Mouse (Mus musculus): Measurements from ENCODE around the gene Ccl6. TPM values are rescaled to one million over a fixed set of nuclear protein-coding genes. Genes with fewer than 3 reads are reported as not detected.

The Ccl6 gene
- total and polyA plus RNA-seq, 2 experiments: 3.3 to 14.1 TPM

DNA sequence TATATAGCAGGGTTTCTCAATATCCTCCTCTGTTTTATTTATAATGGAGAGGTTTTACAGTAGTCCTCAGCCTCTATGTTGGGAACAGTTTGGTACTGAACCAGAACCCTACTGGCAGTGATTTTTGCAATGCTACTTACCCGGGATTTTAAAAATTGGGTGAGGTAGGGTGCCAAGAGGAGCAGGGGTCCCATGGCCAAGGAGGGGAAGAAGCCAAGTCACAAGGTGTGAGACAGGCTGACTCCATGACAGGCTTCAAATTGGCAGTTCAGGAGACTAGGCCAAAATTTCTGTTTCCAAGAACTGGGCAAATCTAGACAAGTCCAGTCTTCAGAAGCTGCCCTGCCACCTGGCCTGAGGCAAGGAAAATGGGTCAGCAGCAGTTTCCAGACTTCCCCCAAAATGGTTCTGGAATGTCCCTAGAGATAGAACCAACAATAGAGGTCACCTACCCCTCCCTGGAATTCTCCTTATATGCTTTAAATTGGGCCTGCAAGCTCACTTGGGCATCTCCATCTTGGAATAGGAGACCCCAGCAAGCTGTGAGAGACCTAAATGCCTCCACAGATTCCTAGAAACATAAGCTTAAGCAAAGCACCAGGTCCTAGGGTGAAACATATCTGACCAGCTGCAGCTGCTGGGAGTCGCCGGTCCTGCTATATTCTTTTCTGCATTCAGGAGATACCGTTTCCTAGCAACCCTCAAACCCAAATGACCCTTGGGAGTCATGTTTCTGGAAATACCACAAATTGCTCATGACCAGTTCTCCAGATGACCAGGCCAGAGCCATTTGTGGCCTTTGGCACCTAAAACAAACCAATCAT lies 10.0 kb downstream of the Ccl6 start:
- peaks cover 11% of the 10 kb centered on the region for H3K4me1 ChIP-seq (ENCODE audit: control insufficient read depth, insufficient read depth, low read length)
- no peaks in the 10 kb centered on the region for H3K27me3 ChIP-seq (ENCODE audit: control insufficient read depth, insufficient read depth, low read length)
- WGBS: 27% methylated on average over 4 of the region's 4 CpGs
- peak; percentile 95 for DNase-seq (ENCODE audit: extremely low read depth, low read depth, low spot score)
- TF ChIP-seq POLR2A (IDR thresholded peaks at IDR 0.05; ENCODE audit: extremely low read depth, insufficient read depth, low read length) (no peak), CTCF (IDR thresholded peaks at IDR 0.05; ENCODE audit: low read depth, low read length) (no peak)
- H3K4me3 ChIP-seq (ENCODE audit: insufficient read depth, low read depth, low read length): no peak overlapping the region
- H3K27ac ChIP-seq (replicated peaks; ENCODE audit: insufficient read depth, low read depth, low read length): no peak overlapping the region
- H3K9ac ChIP-seq (ENCODE audit: low read depth, low read length): no peak overlapping the region
- H3K36me3 ChIP-seq (ENCODE audit: control insufficient read depth, insufficient read depth, low read length): no peaks in the 10 kb centered on the region
- no peaks in the 10 kb centered on the region for H3K79me2 ChIP-seq (ENCODE audit: control insufficient read depth, insufficient read depth, low read length)

DNA sequence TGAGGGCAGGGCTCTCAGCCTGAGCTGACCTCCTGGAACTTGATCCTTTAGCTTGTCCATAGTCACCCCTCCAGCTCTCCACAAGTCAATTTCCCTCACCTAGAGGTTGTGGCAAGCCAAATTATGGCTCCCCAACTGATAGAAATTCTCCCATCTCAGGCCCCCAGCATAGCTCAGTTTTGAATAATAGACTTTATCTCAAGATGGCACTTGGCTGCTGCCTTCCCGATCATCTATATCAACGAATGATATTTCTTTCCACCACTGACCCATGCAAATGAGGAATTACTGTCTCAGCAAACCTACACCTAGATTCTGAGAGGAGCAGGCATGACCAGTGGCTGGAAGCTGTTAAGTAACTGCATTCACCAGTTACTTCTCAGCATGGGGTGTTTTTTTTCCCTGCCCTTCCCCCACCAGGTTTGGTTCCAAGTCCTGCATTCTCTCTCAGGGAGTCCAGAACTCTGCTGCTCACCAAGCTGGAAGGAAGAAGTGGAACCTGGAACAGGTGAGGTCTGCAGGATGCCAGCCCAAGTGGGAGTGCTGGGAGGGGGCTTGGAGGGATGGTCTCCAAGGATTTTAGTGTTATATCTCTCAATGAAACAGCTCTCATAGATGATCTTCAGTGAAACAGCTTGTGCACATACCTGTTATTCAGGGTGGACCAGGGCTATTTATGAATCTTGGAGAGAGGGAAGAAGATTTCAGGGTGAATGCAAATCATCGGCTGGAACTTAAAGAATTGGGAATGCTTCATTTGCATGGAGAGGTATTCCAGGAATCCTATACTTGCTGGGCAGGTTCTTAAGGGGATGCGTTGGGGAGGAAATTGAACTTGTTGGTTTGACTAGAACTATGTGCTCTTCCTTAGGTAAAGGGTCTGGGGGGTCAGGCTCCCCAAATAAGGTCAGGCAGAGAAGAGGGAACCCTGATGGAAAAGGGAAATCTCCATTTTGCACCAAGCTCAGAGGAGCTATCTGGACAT lies 11.0 kb downstream of the Ccl6 start:
- DNase-seq (ENCODE audit: extremely low read depth, low read depth, low spot score): no peak
- Histone ChIP-seq H3K9ac (ENCODE audit: low read depth, low read length) (no peak overlapping the region), H3K36me3 (ENCODE audit: control insufficient read depth, insufficient read depth, low read length) (no peaks in the 10 kb centered on the region), H3K27ac (replicated peaks; ENCODE audit: insufficient read depth, low read depth, low read length) (no peak overlapping the region), H3K27me3 (ENCODE audit: control insufficient read depth, insufficient read depth, low read length) (no peaks in the 10 kb centered on the region), H3K4me3 (ENCODE audit: insufficient read depth, low read depth, low read length) (no peak overlapping the region), H3K4me1 (ENCODE audit: control insufficient read depth, insufficient read depth, low read length) (peaks cover 11% of the 10 kb centered on the region), H3K79me2 (ENCODE audit: control insufficient read depth, insufficient read depth, low read length) (no peaks in the 10 kb centered on the region)
- 96% methylated on average over 4 of the region's 4 CpGs for WGBS
- TF ChIP-seq CTCF (IDR thresholded peaks at IDR 0.05; ENCODE audit: low read depth, low read length): no peak
- TF ChIP-seq POLR2A (IDR thresholded peaks at IDR 0.05; ENCODE audit: extremely low read depth, insufficient read depth, low read length): no peak

- Histone ChIP-seq H3K4me3 (ENCODE audit: insufficient read depth, low read depth, low read length) (no peak overlapping the region), H3K9ac (ENCODE audit: low read depth, low read length) (no peak overlapping the region), H3K27ac (replicated peaks; ENCODE audit: insufficient read depth, low read depth, low read length) (no peak overlapping the region), H3K79me2 (ENCODE audit: control insufficient read depth, insufficient read depth, low read length) (no peaks in the 10 kb centered on the region), H3K4me1 (ENCODE audit: control insufficient read depth, insufficient read depth, low read length) (peaks cover 11% of the 10 kb centered on the region), H3K36me3 (ENCODE audit: control insufficient read depth, insufficient read depth, low read length) (peaks cover 3% of the 10 kb centered on the region; the same call in 1 of the 2 replicates), H3K27me3 (ENCODE audit: control insufficient read depth, insufficient read depth, low read length) (no peaks in the 10 kb centered on the region)
- DNase-seq (ENCODE audit: extremely low read depth, low read depth, low spot score): no peak
- 94% methylated on average over 1 of the region's 1 CpGs for WGBS
- TF ChIP-seq CTCF (IDR thresholded peaks at IDR 0.05; ENCODE audit: low read depth, low read length) (no peak), POLR2A (IDR thresholded peaks at IDR 0.05; ENCODE audit: extremely low read depth, insufficient read depth, low read length) (no peak)
Measured at GRCm38 (mm10) chr11:83580699-83581232, 12.1 kb downstream of the Ccl6 start.

DNA sequence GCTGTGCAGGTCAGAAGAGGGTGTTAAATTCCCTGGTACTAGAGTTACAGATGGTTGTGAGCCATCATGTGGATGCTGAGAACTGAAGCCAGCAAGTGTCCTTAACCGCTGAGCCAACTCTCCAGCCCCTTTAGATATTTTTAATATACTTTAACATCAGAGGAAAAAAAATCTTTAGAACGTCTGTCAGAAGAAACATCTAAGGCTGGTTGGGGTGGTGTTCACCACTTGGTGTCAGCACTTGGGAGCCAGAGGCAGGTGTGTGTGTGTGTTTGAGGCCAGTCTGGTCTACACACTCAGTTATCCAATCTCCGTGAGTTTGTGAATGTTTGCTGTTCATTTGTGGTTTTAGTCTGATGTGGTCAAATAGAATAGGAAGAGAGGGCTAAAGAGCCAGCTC lies 13.9 kb downstream of the Ccl6 start:
- no peaks in the 10 kb centered on the region for H3K79me2 ChIP-seq (ENCODE audit: control insufficient read depth, insufficient read depth, low read length)
- H3K4me3 ChIP-seq (ENCODE audit: insufficient read depth, low read depth, low read length): no peak overlapping the region
- peaks cover 11% of the 10 kb centered on the region for H3K4me1 ChIP-seq (ENCODE audit: control insufficient read depth, insufficient read depth, low read length)
- H3K9ac ChIP-seq (ENCODE audit: low read depth, low read length): no peak overlapping the region
- H3K27ac ChIP-seq (replicated peaks; ENCODE audit: insufficient read depth, low read depth, low read length): no peak overlapping the region
- TF ChIP-seq CTCF (IDR thresholded peaks at IDR 0.05; ENCODE audit: low read depth, low read length) (no peak), POLR2A (IDR thresholded peaks at IDR 0.05; ENCODE audit: extremely low read depth, insufficient read depth, low read length) (no peak)
- no peaks in the 10 kb centered on the region for H3K27me3 ChIP-seq (ENCODE audit: control insufficient read depth, insufficient read depth, low read length)
- 40% methylated on average over 3 of the region's 3 CpGs for WGBS
- H3K36me3 ChIP-seq (ENCODE audit: control insufficient read depth, insufficient read depth, low read length): peaks cover 10% of the 10 kb centered on the region; the same call in 1 of the 2 replicates
- DNase-seq (ENCODE audit: extremely low read depth, low read depth, low spot score): no peak

DNA sequence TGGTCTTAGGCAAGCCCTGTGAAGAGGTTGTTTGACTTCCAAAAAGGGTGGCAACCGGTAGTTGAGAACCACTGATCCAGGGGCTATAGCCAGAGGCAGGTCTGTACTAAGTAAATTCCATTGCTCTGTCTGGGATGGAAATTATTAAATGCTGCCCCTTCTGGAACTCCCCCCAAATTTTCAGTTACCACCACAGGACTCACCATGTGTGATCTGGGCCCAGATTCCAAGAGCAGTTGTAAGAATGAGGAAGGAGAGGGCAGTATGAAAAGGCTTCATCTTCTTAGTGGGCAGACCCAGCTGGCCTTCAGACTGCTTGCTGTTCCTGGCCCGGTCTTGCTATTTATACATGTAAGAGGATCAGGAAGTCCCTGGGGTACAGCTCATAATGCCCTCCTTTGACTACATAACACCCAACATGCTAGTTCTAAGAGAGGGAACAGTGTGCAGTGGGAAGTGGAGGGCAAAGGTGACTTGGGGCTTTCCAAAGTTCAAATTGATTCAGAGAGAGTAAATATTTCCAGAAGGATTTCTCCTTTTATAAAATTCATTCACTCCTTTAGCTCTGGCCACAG lies 14.6 kb downstream of the Ccl6 start, which contains the start of gene Ccl9:
Gene Ccl9 (minus strand): TSS at position 451 of the 575 bp plus-strand sequence.
- Histone ChIP-seq H3K4me3 (ENCODE audit: insufficient read depth, low read depth, low read length) (peak within 1 kb of the TSS; percentile 46), H3K36me3 (ENCODE audit: control insufficient read depth, insufficient read depth, low read length) (peaks cover 10% of the 10 kb centered on the region; the same call in 1 of the 2 replicates), H3K27ac (replicated peaks; ENCODE audit: insufficient read depth, low read depth, low read length) (peak within 1 kb of the TSS; percentile 85), H3K79me2 (ENCODE audit: control insufficient read depth, insufficient read depth, low read length) (no peaks in the 10 kb centered on the region), H3K27me3 (ENCODE audit: control insufficient read depth, insufficient read depth, low read length) (no peaks in the 10 kb centered on the region), H3K4me1 (ENCODE audit: control insufficient read depth, insufficient read depth, low read length) (peaks cover 7% of the 10 kb centered on the region), H3K9ac (ENCODE audit: low read depth, low read length) (peak within 1 kb of the TSS; percentile 35)
- WGBS: 17% methylated on average over 2 of the region's 2 CpGs
- no peak for TF ChIP-seq POLR2A (IDR thresholded peaks at IDR 0.05; ENCODE audit: extremely low read depth, insufficient read depth, low read length)
- TF ChIP-seq CTCF (IDR thresholded peaks at IDR 0.05; ENCODE audit: low read depth, low read length): no peak
- peak; percentile 91 for DNase-seq (ENCODE audit: extremely low read depth, low read depth, low spot score)
